Mouse (Mus musculus) liver, embryonic 14.5 days (tissue): Measurements from ENCODE around the gene Stx1a.

Experiments
- CTCF ChIP-seq: IDR thresholded peaks from 2 replicates; pipeline ENCODE4 v1.5.1; 2016; ENCODE audit warnings: antibody characterized with exemption, low read depth, control low read depth
- EP300 ChIP-seq: IDR thresholded peaks from 2 replicates; pipeline ENCODE4 v1.6.1; 2016; ENCODE audit warnings: antibody characterized with exemption, low read depth

DNA sequence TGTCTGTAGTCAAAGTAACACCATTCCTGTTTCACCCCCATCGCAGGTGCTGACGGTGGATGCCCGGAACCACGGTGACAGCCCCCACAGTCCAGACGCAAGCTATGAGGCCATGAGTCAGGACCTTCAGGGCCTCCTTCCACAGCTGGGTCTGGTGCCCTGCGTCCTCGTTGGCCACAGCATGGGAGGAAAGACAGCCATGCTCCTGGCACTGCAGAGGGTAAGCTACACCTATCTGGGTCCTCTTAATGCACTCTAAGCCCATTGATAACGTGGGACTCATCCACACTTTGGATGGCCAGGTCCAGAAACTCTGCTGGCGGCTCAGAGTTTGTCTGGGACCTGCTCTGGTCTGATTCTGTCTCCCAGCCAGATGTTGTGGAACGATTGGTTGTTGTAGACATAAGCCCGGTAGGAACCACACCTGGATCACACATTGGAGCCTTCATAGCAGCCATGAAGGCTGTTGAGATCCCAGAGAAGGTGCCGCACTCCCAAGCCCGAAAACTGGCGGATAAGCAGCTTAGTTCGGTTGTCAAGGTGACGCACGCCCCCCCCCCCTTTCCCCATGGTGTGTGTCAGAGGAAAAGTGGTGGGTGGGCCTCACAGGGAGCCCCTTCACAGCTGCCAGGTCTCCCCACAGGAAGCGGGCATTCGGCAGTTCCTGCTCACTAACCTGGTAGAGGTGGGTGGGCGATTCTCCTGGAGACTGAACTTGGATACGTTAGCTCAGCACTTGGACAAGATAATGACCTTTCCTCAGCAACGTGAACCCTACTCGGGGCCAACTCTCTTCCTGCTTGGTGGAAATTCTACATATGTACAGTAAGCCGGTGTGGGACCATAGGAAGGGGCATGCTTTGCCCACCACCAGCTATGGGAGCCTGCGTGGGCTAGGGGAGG lies 12.2 kb upstream of the Stx1a start:
- TF ChIP-seq CTCF = no peak
- TF ChIP-seq EP300 = no peak
